Mouse (Mus musculus): ENCODE measurements around the gene Asic2. TPM values are rescaled to one million over a fixed set of nuclear protein-coding genes. Genes with fewer than 3 reads are reported as not detected.

The Asic2 gene
- total RNA-seq, 2 experiments from 2014 or later = not detected

GRCm38 (mm10) chr11:81005831-81006230 is 962.4 kb downstream of the Asic2 start:
- peak in 1 of 2 experiments; percentile 11 for DNase-seq

GRCm38 (mm10) chr11:81002769-81003430 is 965.4 kb downstream of the Asic2 start:
- no peak for DNase-seq

- no peak for DNase-seq
These were observed 972.6 kb downstream of the Asic2 start for GRCm38 (mm10) chr11:80995621-80996020.

GRCm38 (mm10) chr11:80983530-80983929 is 984.7 kb downstream of the Asic2 start:
- DNase-seq = no peak

- DNase-seq = peak; percentile 23 to 31
These were observed 991.9 kb downstream of the Asic2 start for GRCm38 (mm10) chr11:80976239-80976855.

GRCm38 (mm10) chr11:80974616-80975015 is 993.6 kb downstream of the Asic2 start:
- DNase-seq = peak; percentile 26 to 72

- DNase-seq = peak; percentile 83
These were observed 994.3 kb downstream of the Asic2 start for GRCm38 (mm10) chr11:80973976-80974375.

- DNase-seq = no peak
These were observed 995.0 kb downstream of the Asic2 start for GRCm38 (mm10) chr11:80973273-80973672.

GRCm38 (mm10) chr11:80967544-80967943 is 1000.7 kb downstream of the Asic2 start:
- DNase-seq = no peak

GRCm38 (mm10) chr11:80966040-80966439 is 1002.2 kb downstream of the Asic2 start:
- no peak for DNase-seq

GRCm38 (mm10) chr11:80961326-80961725 is 1006.9 kb downstream of the Asic2 start:
- DNase-seq = no peak

GRCm38 (mm10) chr11:80958086-80958671 is 1010.1 kb downstream of the Asic2 start:
- no peak for DNase-seq

- DNase-seq = no peak
These were observed 1012.3 kb downstream of the Asic2 start for GRCm38 (mm10) chr11:80955915-80956314.

- DNase-seq = no peak
These were observed 1014.1 kb downstream of the Asic2 start for GRCm38 (mm10) chr11:80954147-80954546.

- peak; percentile 13 to 35 for DNase-seq
These were observed 1019.1 kb downstream of the Asic2 start for GRCm38 (mm10) chr11:80949068-80949738.

GRCm38 (mm10) chr11:80948103-80948502 is 1020.2 kb downstream of the Asic2 start:
- DNase-seq = no peak

- no peak for DNase-seq
These were observed 1022.1 kb downstream of the Asic2 start for GRCm38 (mm10) chr11:80946163-80946562.

- no peak for DNase-seq
These were observed 1044.8 kb downstream of the Asic2 start for GRCm38 (mm10) chr11:80923286-80923951.

GRCm38 (mm10) chr11:80918332-80918731 is 1049.9 kb downstream of the Asic2 start:
- no peak for DNase-seq

GRCm38 (mm10) chr11:80917688-80918087 is 1050.6 kb downstream of the Asic2 start:
- DNase-seq = no peak

GRCm38 (mm10) chr11:80913408-80914024 is 1054.7 kb downstream of the Asic2 start:
- DNase-seq = no peak

- no peak for DNase-seq
These were observed 1055.5 kb downstream of the Asic2 start for GRCm38 (mm10) chr11:80912721-80913120.
